Mouse (Mus musculus) embryonic fibroblast, embryonic 13.5 days (primary cell): ENCODE data around the gene Emp1.

Experiments used
- CTCF ChIP-seq: IDR thresholded peaks from 2 replicates; pipeline ENCODE4 v1.5.1; 2011; ENCODE audit warnings: mild to moderate bottlenecking, control low read depth, low read length, moderate library complexity, borderline replicate concordance; ENCODE audit not compliant: insufficient read depth
- POLR2A ChIP-seq: IDR thresholded peaks from 2 replicates; pipeline ENCODE4 v1.6.1; 2011; ENCODE audit warnings: low read depth, mild to moderate bottlenecking, control low read depth, low read length, moderate library complexity

DNA sequence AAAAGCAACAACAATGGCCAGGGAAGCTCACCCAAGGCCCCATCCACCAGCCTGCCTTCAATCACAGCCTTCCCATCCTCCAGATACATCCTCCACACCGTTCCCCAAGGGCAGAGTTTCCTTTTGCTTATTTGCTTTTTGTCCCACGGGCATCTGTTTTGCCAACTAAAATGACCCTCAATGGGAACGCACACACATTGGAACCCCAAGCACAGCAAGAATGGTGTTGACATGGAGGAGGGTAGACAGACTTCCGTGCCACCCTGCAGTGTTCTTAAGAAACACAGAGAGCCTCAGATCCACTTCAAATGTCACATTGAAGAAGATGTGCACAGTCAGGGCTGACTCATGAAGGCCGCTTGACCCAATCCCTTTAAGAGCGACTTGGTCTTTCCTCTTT, 8.6 kb downstream of the Emp1 start:
- no peak for TF ChIP-seq CTCF
- no peak for TF ChIP-seq POLR2A
